In genomic region chr6:116628539-116629171, GRCm38 (mm10) we compare ENCODE assay signal across 8 mouse cellular contexts. TPM values are rescaled to one million over a fixed set of nuclear protein-coding genes. Genes with fewer than 3 reads are reported as not detected.
DNase-seq lines count a peak whose midpoint lies in the region; ATAC-seq and TF ChIP-seq lines count a peak whose summit lies in the region.

Gene Zfp422 (minus strand): TSS chr6:116628999.

- no peaks in the 10 kb centered on the region for H3K9me3 ChIP-seq in intestine, postnatal 0 days (ENCODE audit: control insufficient read depth)
- H3K9me3 ChIP-seq in limb, embryonic 13.5 days, result no peaks in the 10 kb centered on the region
- no peaks in the 10 kb centered on the region for H3K9me3 ChIP-seq in midbrain, embryonic 16.5 days (replicated peaks; ENCODE audit: control insufficient read depth, low read length, poor library complexity, severe bottlenecking)

- WGBS in intestine, postnatal 0 days, result 0% methylated on average over 56 of the region's 56 CpGs
- WGBS in limb, embryonic 13.5 days, result under 1% methylated on average over 56 of the region's 56 CpGs
- whole genome bisulfite sequencing in midbrain, embryonic 16.5 days, result under 1% methylated on average over 55 of the region's 56 CpGs

- peak within 1 kb of the TSS; percentile 92 for H3K9ac ChIP-seq in intestine, postnatal 0 days (ENCODE audit: low read depth, low read length)
- peak within 1 kb of the TSS; percentile 95 for H3K9ac ChIP-seq in limb, embryonic 13.5 days
- peak within 1 kb of the TSS; percentile 99 for H3K9ac ChIP-seq in midbrain, embryonic 16.5 days (ENCODE audit: low read depth, low read length)

- peak within 1 kb of the TSS; percentile 77 for H3K27ac ChIP-seq in intestine, postnatal 0 days (ENCODE audit: low read depth, low read length)
- H3K27ac ChIP-seq in limb, embryonic 13.5 days, result peak within 1 kb of the TSS; percentile 92
- H3K27ac ChIP-seq in midbrain, embryonic 16.5 days (ENCODE audit: low read length), result peak within 1 kb of the TSS; percentile 95

- H3K4me1 ChIP-seq in intestine, postnatal 0 days (replicated peaks; ENCODE audit: control insufficient read depth, insufficient read depth, low read length), result no peaks in the 10 kb centered on the region
- H3K4me1 ChIP-seq in limb, embryonic 13.5 days, result 0 out of 2 replicates have a peak, but pooled peaks cover 7% of the 10 kb centered on the region
- peaks cover 13% of the 10 kb centered on the region for H3K4me1 ChIP-seq in midbrain, embryonic 16.5 days (ENCODE audit: control insufficient read depth, insufficient read depth, low read length)

- DNase-seq in lung, adult 18-20 months, result peak; percentile 55 to 70
- DNase-seq in lung, postnatal 25 days (ENCODE audit: low spot score), result no peak
- DNase-seq in embryo, embryonic 11 days, result peak; percentile 92
- DNase-seq in heart, adult 11 months, result peak; percentile 96
- peak; percentile 46 to 54 for DNase-seq in spleen, postnatal 36 days (ENCODE audit: low spot score in 2 of 2)

- no peaks in the 10 kb centered on the region for H3K27me3 ChIP-seq in intestine, postnatal 0 days (replicated peaks; ENCODE audit: control insufficient read depth, insufficient read depth, low read length)
- no peaks in the 10 kb centered on the region for H3K27me3 ChIP-seq in limb, embryonic 13.5 days
- H3K27me3 ChIP-seq in midbrain, embryonic 16.5 days (ENCODE audit: control insufficient read depth, insufficient read depth, low read depth, low read length), result no peaks in the 10 kb centered on the region

- TF ChIP-seq CTCF in intestine, postnatal 0 days (IDR thresholded peaks at IDR 0.05; ENCODE audit: low read depth), result no peak

- H3K36me3 ChIP-seq in intestine, postnatal 0 days (ENCODE audit: control insufficient read depth, insufficient read depth), result peaks cover 9% of the 10 kb centered on the region; the same call in 1 of the 2 replicates
- peaks cover 24% of the 10 kb centered on the region for H3K36me3 ChIP-seq in limb, embryonic 13.5 days
- H3K36me3 ChIP-seq in midbrain, embryonic 16.5 days (ENCODE audit: control insufficient read depth, insufficient read depth, low read length), result peaks cover 6% of the 10 kb centered on the region; the same call in 1 of the 2 replicates

- peak within 1 kb of the TSS; percentile 68 for H3K4me2 ChIP-seq in intestine, postnatal 0 days (replicated peaks; ENCODE audit: low read depth)
- peak within 1 kb of the TSS; percentile 78 for H3K4me2 ChIP-seq in limb, embryonic 13.5 days (replicated peaks)
- peak within 1 kb of the TSS; percentile 61 for H3K4me2 ChIP-seq in midbrain, embryonic 16.5 days (ENCODE audit: low read length)

- peak; percentile 83 for ATAC-seq in intestine, postnatal 0 days
- ATAC-seq in limb, embryonic 13.5 days (ENCODE audit: low FRiP score, low read depth), result peak; percentile 95
- peak; percentile 98 for ATAC-seq in midbrain, embryonic 16.5 days

- H3K4me3 ChIP-seq in intestine, postnatal 0 days (ENCODE audit: low read depth, low read length), result peak within 1 kb of the TSS; percentile 65
- peak within 1 kb of the TSS; percentile 85 for H3K4me3 ChIP-seq in limb, embryonic 13.5 days
- peak within 1 kb of the TSS; percentile 67 for H3K4me3 ChIP-seq in midbrain, embryonic 16.5 days (ENCODE audit: low read depth, low read length)

RNA-seq across cellular contexts. Expression of gene Zfp422, which starts in this region (rescaled TPM):
- 41.8 and 43.3 TPM in 2 replicates for polyA plus RNA-seq in intestine, postnatal 0 days (2015; fragmentation: Nextera tagmentation; extraction: Ambion mirVana)
- polyA plus RNA-seq in limb, embryonic 13.5 days (2015; fragmentation: Nextera tagmentation; extraction: Ambion mirVana), result 222 and 228 TPM in 2 replicates
- polyA plus RNA-seq in midbrain, embryonic 16.5 days (2015; fragmentation: Nextera tagmentation; extraction: Ambion mirVana), result 135 and 158 TPM in 2 replicates
